Mouse (Mus musculus) liver, adult 2 months (tissue): ENCODE data around the gene Igsf8. TPM values are rescaled to one million over a fixed set of nuclear protein-coding genes. Genes with fewer than 3 reads are reported as not detected.
"Not testable (repeated sequence)": the region's sequence is repeated elsewhere in the genome, so short reads cannot be mapped to it uniquely, and the experiment has no call there.

Source experiments
- DNase-seq: peaks from one replicate; pipeline ENCODE4 v3.0.0-alpha.2; 2011; ENCODE audit warnings: low read depth, low spot score; ENCODE audit errors: extremely low read depth
- H3K27ac ChIP-seq: fragments of 200-500 bp; replicated peaks from 2 replicates; pipeline ENCODE4 v1.5.1; 2012; ENCODE audit warnings: low read depth, mild to moderate bottlenecking, control low read depth, inconsistent platforms, low read length; ENCODE audit not compliant: insufficient read depth
- H3K27me3 ChIP-seq: fragments of 200-500 bp; 2 replicates; pipeline ENCODE4 v1.6.1; 2012; ENCODE audit warnings: mild to moderate bottlenecking, moderate library complexity, low read length, inconsistent platforms; ENCODE audit not compliant: control insufficient read depth, insufficient read depth
- H3K36me3 ChIP-seq: fragments of 200-500 bp; 2 replicates; pipeline ENCODE4 v1.6.1; 2012; ENCODE audit warnings: low read length, inconsistent platforms; ENCODE audit not compliant: control insufficient read depth, insufficient read depth
- H3K4me1 ChIP-seq: fragments of 200-500 bp; 2 replicates; pipeline ENCODE4 v1.6.1; 2011; ENCODE audit warnings: low read length; ENCODE audit not compliant: control insufficient read depth, insufficient read depth
- H3K4me3 ChIP-seq: fragments of 200-500 bp; 2 replicates; pipeline ENCODE4 v1.5.1; 2011; ENCODE audit warnings: low read depth, mild to moderate bottlenecking, control low read depth, low read length, moderate library complexity; ENCODE audit not compliant: insufficient read depth
- H3K79me2 ChIP-seq: fragments of 200-500 bp; 2 replicates; pipeline ENCODE4 v1.6.1; 2012; ENCODE audit warnings: inconsistent platforms, mild to moderate bottlenecking, low read length, moderate library complexity; ENCODE audit not compliant: control insufficient read depth, insufficient read depth
- H3K9ac ChIP-seq: fragments of 200-500 bp; 2 replicates; pipeline ENCODE4 v1.6.1; 2012; ENCODE audit warnings: low read depth, mild to moderate bottlenecking, control low read depth, inconsistent platforms, low read length
- CTCF ChIP-seq: fragments of 200-500 bp; IDR thresholded peaks from 2 replicates; pipeline ENCODE4 v1.5.1; 2011; ENCODE audit warnings: low read depth, low read length, control low read depth
- POLR2A ChIP-seq: fragments of 200-500 bp; IDR thresholded peaks from 2 replicates; pipeline ENCODE4 v1.6.1; 2011; ENCODE audit warnings: low read length, control low read depth; ENCODE audit not compliant: insufficient read depth; ENCODE audit errors: extremely low read depth
- WGBS: fragments of 180-500 bp; shearing (Covaris S2); methylation state at CpG from one replicate; pipeline ENCODE4 v1.1.7; 2018; 5-methylcytosine and 5-hydroxymethylcytosine counted together
- polyA plus RNA-seq: library from polyadenylated mRNA; depleted of rRNA; stranded (reverse); fragments of >200 nt; gene quantifications from 2 replicates; pipeline ENCODE4 v1.2.3, GENCODE M21; 2012
- total RNA-seq: library from RNA; depleted of rRNA; stranded (reverse); fragments of >200 nt; gene quantifications from 2 replicates; pipeline ENCODE4 v1.2.3, GENCODE M21; 2014

Gene Igsf8
- total and polyA plus RNA-seq, 2 experiments: 3.6 to 26.3 TPM

GRCm38 (mm10) chr1:172229215-172229614 is 32.2 kb upstream of the Igsf8 start:
- H3K27ac ChIP-seq: no peak overlapping the region
- no peaks in the 10 kb centered on the region for H3K27me3 ChIP-seq
- H3K79me2 ChIP-seq: no peaks in the 10 kb centered on the region
- WGBS: 30% methylated on average over 1 of the region's 1 CpGs
- peak; percentile 59 for DNase-seq
- no peak overlapping the region for H3K4me3 ChIP-seq
- H3K4me1 ChIP-seq: 0 out of 2 replicates have a peak, but pooled peaks cover 1% of the 10 kb centered on the region
- TF ChIP-seq CTCF (no peak), POLR2A (no peak)
- no peak overlapping the region for H3K9ac ChIP-seq
- no peaks in the 10 kb centered on the region for H3K36me3 ChIP-seq

GRCm38 (mm10) chr1:172240945-172241708 is 20.3 kb upstream of the Igsf8 start:
- peak; percentile 13 for DNase-seq
- H3K27ac ChIP-seq: no peak overlapping the region

GRCm38 (mm10) chr1:172242401-172242800 is 19.0 kb upstream of the Igsf8 start:
- no peak for DNase-seq
- Histone ChIP-seq H3K4me3 (no peak overlapping the region), H3K4me1 (no peaks in the 10 kb centered on the region), H3K79me2 (no peaks in the 10 kb centered on the region), H3K9ac (no peak overlapping the region), H3K27me3 (no peaks in the 10 kb centered on the region), H3K36me3 (no peaks in the 10 kb centered on the region), H3K27ac (no peak overlapping the region)
- TF ChIP-seq POLR2A (no peak), CTCF (no peak)
- WGBS: 76% methylated on average over 2 of the region's 2 CpGs

More at GRCm38 (mm10) chr1:172240945-172241708, 20.3 kb upstream of the Igsf8 start:
- Histone ChIP-seq H3K36me3 (no peaks in the 10 kb centered on the region), H3K27me3 (no peaks in the 10 kb centered on the region), H3K4me1 (no peaks in the 10 kb centered on the region), H3K79me2 (no peaks in the 10 kb centered on the region), H3K9ac (no peak overlapping the region), H3K4me3 (no peak overlapping the region)
- WGBS: 80% methylated on average over 6 of the region's 6 CpGs
- TF ChIP-seq POLR2A (no peak), CTCF (no peak)

- Histone ChIP-seq H3K9ac (no peak overlapping the region), H3K36me3 (no peaks in the 10 kb centered on the region), H3K79me2 (no peaks in the 10 kb centered on the region), H3K4me1 (no peaks in the 10 kb centered on the region), H3K27me3 (no peaks in the 10 kb centered on the region), H3K4me3 (no peak overlapping the region), H3K27ac (no peak overlapping the region)
- no peak for DNase-seq
- 39% methylated on average over 16 of the region's 16 CpGs for WGBS
- TF ChIP-seq CTCF: peak; percentile 56
- TF ChIP-seq POLR2A: no peak
These were observed 17.8 kb upstream of the Igsf8 start for GRCm38 (mm10) chr1:172243547-172244205.

GRCm38 (mm10) chr1:172244645-172245044 is 16.8 kb upstream of the Igsf8 start:
- 55% methylated on average over 23 of the region's 23 CpGs for WGBS

GRCm38 (mm10) chr1:172247216-172247615 is 14.2 kb upstream of the Igsf8 start:
- Histone ChIP-seq H3K27ac (no peak overlapping the region), H3K4me3 (no peak overlapping the region), H3K4me1 (no peaks in the 10 kb centered on the region), H3K36me3 (no peaks in the 10 kb centered on the region), H3K9ac (no peak overlapping the region), H3K27me3 (no peaks in the 10 kb centered on the region), H3K79me2 (no peaks in the 10 kb centered on the region)
- WGBS: 81% methylated on average over 4 of the region's 4 CpGs
- no peak for TF ChIP-seq POLR2A
- no peak for TF ChIP-seq CTCF
- no peak for DNase-seq

More at GRCm38 (mm10) chr1:172244645-172245044, 16.8 kb upstream of the Igsf8 start:
- not testable (repeated sequence) for H3K36me3 ChIP-seq, DNase-seq, H3K9ac ChIP-seq, H3K79me2 ChIP-seq, H3K4me1 ChIP-seq, H3K27ac ChIP-seq, H3K27me3 ChIP-seq, H3K4me3 ChIP-seq
